Mouse (Mus musculus) liver, adult (tissue): Measurements from ENCODE around the gene Pnrc2.

Source experiments
- GATA4 ChIP-seq: IDR thresholded peaks from 2 replicates; pipeline ENCODE4 v1.6.1; 2014; ENCODE audit warnings: mild to moderate bottlenecking, low read length; ENCODE audit not compliant: insufficient replicate concordance

Gene Pnrc2

DNA sequence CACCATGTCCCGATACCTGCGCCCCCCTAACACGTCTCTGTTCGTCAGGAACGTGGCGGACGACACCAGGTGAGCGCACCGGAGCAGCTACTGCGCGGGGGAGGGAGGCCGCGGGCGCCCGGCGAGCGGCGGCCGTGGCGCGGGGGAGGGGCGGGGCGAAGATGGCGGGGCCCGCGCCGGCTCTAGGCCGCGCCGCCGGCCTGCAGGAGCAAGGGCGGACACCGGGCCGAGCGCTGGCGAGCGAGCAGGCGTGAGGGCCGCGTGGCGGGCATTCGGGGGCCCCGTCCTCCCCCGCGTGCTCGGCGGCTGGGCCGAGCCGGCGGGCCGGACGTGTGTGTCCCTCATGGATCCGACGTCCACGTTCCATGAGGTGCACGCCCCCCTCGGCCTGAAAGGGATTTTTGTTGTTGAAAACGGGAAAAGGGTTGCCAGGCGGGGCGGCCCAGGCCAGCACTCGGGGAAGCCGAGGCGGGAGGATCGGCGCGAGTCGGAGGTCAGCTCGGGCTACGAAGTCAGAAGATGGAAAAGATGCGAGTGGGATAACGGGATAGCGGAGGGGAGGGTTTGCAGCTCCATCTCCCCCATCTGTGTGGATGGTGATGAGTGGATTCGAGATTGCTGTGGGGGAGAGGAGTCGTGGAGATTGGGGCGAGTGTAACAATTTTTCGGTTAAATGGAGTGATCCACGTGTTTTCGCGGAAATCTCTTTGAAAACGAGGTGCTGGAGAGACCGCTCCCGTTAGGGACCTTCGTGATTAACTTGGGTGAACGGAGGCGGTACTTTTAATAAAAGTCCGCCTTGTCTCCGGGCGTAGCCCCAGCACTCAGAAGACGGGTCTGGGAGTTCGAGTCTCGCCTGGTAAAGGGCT lies 17.2 kb downstream of the Pnrc2 start:
- no peak for TF ChIP-seq GATA4

DNA sequence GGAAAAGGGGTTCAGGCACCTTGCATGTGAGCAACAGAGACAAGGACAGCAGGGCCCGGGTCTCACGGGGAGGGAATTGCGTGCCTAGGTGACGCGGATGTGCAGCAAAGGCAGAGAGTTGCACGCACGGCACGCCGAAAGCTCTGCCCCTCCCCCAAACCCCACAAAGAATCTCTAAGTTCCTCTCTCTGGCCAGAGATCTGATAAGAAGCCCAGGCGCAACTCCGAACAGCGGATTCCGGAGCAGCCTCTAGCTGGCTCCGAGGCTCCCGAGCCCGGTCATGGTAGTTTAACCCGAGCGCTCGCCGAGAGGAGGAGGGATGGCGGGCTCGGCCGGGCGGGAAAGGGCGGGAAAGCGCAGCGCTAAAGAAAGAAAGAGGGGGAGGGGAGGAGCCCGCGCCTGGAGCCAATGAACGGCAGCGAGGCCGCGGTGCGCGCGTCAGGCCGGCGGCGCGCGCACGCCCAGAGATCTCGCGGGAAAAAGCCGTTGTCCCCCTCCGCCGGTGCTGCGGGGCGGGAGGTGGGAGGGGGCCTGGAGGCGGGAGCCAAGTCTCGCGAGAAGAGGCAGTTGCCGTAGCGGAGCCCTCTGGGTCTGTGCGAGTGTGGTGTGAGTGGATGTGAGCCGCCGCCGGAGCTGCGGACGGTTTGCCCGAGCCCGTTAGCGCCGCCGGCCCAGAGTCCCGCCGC lies 18.0 kb downstream of the Pnrc2 start, which contains the start of gene Srsf10:
Gene Srsf10, plus strand, starts transcription at position 212 of the 687 bp plus-strand sequence.
- peak; percentile 45; the same call in 1 of the 2 replicates for TF ChIP-seq GATA4

DNA sequence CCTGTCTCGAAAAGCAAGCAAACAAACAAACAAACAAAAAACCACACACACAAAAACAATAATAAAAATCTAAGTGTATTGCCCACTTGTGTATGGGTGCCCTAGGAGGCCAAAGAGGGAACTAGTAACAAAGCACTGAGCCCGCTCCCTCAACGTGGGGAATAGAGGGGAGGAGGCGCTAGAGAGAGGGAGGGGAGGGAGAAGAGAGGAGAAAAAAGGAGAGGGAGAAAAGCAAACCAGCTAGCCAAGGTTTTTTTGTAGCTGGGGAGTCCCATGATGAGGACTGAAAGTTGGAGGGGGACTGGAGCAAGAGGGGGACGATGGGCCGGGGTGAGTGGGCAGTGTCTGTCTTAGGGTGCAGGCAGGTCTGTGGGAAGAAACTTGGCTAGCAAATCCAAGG lies 18.6 kb downstream of the Pnrc2 start:
- no peak for TF ChIP-seq GATA4

- TF ChIP-seq GATA4 = no peak
These were observed 19.0 kb downstream of the Pnrc2 start for GRCm38 (mm10) chr4:135854630-135855029.

DNA sequence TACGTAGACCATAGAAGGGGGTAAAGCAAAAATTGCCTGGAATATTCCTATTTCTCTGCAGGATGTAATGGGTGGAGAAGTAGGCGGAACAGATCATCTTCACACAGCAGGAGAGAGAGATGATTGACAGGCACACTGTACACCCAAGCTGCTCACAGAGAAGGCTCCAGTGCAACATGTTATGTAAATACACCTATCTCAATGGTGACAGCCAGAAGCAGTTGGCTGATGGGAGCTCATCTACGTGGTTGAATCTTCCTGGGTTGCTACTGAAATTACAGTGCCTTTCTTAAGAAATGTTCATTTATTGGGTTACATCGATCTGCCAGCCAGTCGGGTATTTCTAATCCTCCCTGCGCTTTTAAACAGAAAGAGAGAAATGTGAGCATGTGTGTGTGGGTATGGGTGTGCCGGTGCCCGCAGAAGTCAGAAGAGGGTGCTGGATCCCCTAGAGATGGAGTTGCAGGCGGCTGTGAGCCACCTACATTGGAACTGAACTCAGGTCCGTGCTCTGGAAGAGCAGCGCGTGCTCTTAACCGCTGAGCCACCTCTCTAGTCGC lies 19.6 kb downstream of the Pnrc2 start:
- no peak for TF ChIP-seq GATA4

GRCm38 (mm10) chr4:135851942-135852341 lies 21.7 kb downstream of the Pnrc2 start:
- no peak for TF ChIP-seq GATA4

DNA sequence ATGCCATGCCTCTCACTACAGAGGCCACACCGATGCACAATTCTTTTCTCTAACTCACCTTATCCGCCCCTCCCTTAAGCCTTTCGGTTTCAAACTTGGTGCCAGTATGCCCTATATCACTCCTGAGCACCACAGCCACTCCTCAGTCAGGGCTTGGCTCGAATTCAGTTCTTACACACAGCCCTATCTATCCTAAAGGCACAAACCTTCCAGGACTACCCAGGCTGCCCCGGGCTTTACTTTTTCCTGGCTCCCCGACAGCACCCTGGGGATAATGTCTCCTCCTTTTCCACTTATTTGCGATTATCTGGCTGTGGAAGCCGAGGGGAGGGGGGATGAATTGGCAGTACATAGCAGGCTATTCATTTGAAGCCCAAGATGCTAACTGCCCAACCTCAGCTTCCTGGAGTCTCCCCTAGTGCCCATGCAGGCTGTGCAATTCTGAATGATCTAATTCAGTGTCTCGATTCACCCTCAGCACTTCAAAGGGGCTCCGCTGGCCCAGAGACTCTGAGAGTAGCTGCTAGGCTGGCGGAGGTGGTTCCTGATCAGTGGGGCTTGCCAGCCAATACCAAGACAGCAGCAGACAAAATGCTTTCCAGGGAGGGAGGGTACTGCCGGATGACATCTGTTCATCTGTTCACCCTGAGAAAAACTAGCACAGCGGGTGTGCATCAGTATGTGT lies 23.1 kb downstream of the Pnrc2 start:
- no peak for TF ChIP-seq GATA4

DNA sequence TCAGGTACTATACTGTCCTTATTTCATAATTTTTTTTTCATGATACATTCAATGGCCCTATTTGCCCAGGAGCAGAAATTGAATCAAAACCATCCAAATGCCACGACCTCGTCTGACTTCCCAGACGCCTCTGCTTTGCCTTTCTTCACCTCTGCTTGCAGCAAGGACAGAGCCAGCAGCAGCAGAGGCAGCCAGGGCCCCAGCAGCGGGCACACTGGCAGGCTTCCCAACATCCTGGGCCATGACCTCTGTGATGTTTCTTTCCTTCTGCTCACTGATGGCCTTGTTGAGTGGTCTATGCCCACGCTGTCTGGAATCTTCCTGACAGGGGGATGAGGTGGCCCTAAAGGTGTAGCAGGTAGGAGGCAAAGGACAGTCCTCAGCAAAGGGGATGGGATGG lies 26.1 kb downstream of the Pnrc2 start:
- TF ChIP-seq GATA4 = no peak

DNA sequence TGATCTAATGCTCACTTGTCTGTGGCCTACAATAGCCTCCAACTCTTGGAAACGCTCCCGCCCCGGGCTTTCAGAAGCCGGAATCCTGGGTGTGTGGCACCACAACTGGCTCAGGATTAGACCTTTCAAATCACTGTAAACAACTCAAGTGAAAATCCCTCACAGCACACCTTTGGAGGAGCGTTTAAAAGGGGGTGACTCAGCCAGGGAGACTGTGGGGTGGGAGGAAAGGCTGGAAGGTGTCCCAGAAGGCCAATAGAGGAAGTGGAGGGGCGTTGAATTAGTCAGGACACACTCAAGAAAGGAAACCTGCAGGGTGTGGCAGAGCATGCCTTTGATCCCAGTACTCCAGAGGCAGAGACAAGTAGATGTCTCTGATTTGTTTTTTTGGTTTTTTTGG lies 29.2 kb downstream of the Pnrc2 start:
- no peak for TF ChIP-seq GATA4

GRCm38 (mm10) chr4:135839293-135840011 lies 34.2 kb downstream of the Pnrc2 start:
- TF ChIP-seq GATA4 = no peak

GRCm38 (mm10) chr4:135838925-135839292 lies 34.7 kb downstream of the Pnrc2 start:
- TF ChIP-seq GATA4 = no peak

DNA sequence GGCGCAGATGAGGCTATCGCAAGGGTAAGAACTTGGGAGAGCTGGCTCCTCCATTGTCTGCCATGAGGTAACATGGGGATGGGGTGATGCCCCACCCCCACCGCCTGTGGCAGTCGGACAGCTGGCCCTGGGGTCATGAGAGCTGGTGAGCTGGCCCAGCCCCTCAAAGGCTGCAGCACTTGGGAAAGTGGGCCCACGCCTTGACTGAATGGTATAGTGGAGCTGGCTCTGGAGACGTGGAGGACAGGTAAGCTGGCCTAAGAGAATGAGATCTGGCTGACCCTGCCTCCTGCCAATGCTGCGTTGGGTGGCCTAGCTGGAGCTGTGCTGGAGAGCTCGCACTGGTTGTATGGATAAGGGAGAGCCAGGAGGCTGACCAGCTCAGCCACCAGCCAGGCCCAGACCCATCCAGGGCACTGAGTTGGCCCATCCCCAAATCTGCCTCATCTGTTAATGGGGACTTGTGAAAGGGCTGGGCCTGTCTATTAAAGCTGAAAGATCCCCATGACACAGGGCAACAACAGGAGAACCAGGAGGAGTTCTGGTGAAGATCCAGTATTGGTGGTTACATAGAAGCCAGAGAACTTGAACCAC lies 39.4 kb downstream of the Pnrc2 start:
- no peak for TF ChIP-seq GATA4

- TF ChIP-seq GATA4 = no peak
These were observed 40.1 kb downstream of the Pnrc2 start for GRCm38 (mm10) chr4:135833301-135834123.

GRCm38 (mm10) chr4:135832070-135832469 lies 41.6 kb downstream of the Pnrc2 start:
- TF ChIP-seq GATA4 = no peak

- no peak for TF ChIP-seq GATA4
These were observed 45.2 kb downstream of the Pnrc2 start for GRCm38 (mm10) chr4:135828491-135828890.
